Mouse (Mus musculus): ENCODE measurements around the gene Sys1. TPM values are rescaled to one million over a fixed set of nuclear protein-coding genes. Genes with fewer than 3 reads are reported as not detected.

Gene Sys1
- total RNA-seq, 2 experiments from 2014 or later, result 20.8 to 22.2 TPM

GRCm38 (mm10) chr2:164433278-164433895 is 23.4 kb upstream of the Sys1 start:
- DNase-seq (ENCODE audit: low spot score in 2 of 2), result no peak

- no peak for DNase-seq (ENCODE audit: low spot score in 2 of 2)
These were observed 22.1 kb upstream of the Sys1 start for GRCm38 (mm10) chr2:164434681-164435080.

DNA sequence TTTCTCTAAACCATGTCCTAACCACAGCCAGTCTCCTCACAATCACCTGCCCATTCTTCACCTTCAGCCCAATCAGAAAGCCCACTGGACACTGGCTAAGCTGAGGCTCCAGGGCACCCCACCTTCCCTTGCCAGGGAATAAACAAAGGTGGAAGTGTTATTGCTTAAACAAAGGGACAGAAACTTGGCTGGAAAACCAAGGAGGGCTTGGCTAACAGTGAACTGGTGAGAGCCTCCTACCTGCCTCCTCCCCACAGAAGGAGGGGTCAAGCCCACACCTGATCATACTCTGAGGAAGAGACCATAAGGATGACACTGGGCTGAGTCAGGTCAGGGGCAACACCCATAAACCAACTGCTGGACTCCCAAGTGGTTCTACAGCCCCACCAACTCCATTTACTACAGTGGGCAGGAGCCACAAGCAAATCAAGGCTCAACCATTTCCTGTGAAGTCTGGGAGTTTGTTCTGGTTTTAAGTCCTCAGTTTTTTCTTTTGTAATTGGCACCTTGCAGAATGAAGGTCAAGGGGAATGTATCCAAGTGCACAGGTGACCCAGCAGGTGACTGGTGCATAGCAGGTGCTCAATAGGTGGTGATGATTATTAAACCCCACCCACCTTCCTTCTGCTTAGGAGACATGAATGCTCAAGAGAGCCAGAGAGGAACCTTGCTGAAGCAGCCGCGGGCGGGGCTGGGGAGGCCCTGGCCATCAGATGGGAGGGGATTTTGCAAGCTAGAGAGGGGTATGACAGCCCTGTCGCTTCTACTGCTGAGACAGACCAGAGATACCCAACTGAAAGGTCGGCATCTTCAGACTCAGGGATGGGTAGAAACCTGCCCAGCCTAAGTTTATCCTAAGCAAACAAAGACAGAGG is 21.3 kb upstream of the Sys1 start:
- no peak for DNase-seq (ENCODE audit: low spot score in 2 of 2)

DNA sequence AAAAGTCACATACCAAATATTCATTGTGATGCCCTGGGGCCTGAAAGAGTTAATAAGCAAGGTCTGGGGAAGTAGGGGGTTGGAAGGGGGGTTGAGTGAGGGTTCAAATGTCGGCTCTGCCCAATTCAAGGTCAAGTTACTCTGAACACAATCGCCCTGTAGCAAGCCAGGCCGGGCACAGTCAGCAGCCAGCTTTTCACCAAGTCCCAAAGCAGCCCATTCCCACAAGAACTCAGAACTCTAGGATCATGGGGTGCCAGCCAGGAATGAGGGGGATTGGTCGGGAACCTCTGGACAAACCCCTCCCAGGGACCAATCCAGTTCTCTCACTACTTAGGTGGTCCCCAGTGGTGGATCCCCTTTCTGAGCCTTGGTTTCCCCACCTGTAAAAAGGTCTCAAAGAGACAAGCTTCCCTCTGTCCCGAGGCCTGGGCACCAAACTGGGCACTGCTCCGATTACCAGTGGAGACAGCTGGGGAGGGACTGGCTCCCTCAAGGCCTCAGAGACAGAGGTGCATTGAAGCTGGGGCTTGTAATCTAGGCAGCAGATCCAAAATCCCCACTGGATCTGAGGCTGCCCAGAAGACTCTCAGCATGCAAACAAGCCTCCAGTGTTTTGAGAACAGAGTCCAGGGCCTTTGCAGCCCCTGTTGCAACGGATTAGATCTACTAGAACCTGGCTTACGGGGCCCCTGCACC is 20.4 kb upstream of the Sys1 start:
- DNase-seq (ENCODE audit: low spot score in 2 of 2), result no peak

- DNase-seq (ENCODE audit: low spot score in 2 of 2), result peak in 1 of 2 experiments; percentile 32
These were observed 19.8 kb upstream of the Sys1 start for GRCm38 (mm10) chr2:164436961-164437360.

DNA sequence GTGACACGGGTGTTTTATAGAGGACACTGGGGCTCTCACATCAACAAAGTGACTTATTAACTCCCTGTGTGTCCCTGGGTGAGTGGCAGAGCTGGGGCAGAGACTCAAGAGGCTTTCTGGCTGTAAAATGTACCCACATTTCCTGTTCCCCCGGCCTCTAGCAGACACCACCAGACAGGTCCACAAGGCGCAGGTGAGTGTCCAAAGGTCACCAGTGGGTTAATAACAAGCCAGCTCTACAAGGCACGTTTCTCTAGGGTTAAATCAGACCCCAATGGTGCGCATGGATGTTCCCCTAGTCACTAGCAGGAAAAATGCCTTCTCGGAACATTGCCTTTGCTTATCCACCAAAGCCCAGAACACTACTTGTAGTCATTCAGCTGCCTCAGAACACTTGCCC is 19.1 kb upstream of the Sys1 start:
- no peak for DNase-seq (ENCODE audit: low spot score in 2 of 2)

DNA sequence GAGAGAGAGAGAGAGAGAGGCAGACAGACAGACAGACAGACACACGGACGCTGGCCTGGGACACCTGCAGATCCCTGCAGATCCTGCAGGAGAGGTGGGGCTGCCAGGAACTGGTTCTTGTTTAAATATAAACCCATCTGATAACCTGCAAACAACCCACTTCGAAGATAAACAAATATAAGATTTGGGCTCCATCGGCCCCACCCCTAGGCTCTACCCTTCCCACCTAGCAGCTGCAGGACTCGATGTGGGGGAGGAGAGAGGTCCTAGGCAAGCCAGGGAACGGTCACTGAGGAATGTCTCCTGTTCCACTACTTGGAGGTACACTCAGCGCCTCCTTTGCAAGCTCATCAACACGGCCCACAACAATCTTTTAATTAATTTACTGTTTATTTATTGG is 18.5 kb upstream of the Sys1 start:
- no peak for DNase-seq (ENCODE audit: low spot score in 2 of 2)

- no peak for DNase-seq (ENCODE audit: low spot score in 2 of 2)
These were observed 17.8 kb upstream of the Sys1 start for GRCm38 (mm10) chr2:164439001-164439421.

DNA sequence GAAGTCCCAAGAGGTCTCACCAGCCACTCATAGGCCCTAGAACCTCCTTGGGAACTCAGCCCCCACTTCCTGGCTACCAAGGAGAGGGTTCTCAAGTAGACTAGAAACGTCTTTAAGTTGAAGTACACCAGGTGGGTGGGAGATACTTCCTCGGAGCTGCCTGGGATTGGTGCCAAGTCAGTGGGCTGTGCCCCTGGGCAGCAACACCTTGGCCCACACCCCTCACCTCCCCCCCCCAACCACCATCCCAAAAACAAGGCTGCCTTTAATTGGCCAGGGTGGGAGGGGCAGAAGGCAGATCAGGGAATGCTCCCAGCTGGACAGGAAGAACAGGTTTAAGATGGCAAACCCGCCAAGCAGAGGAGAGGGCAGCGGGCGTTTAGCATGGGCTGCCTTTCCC is 16.4 kb upstream of the Sys1 start:
- DNase-seq (ENCODE audit: low spot score in 2 of 2), result no peak

GRCm38 (mm10) chr2:164441155-164441554 is 15.6 kb upstream of the Sys1 start:
- DNase-seq (ENCODE audit: low spot score in 2 of 2), result no peak

- no peak for DNase-seq (ENCODE audit: low spot score in 2 of 2)
These were observed 15.0 kb upstream of the Sys1 start for GRCm38 (mm10) chr2:164441731-164442130.

- DNase-seq (ENCODE audit: low spot score in 2 of 2), result peak in 1 of 2 experiments; percentile 59
These were observed 14.3 kb upstream of the Sys1 start for GRCm38 (mm10) chr2:164442315-164443050.

- peak; percentile 72 to 86 for DNase-seq (ENCODE audit: low spot score in 2 of 2)
These were observed 13.7 kb upstream of the Sys1 start for GRCm38 (mm10) chr2:164443051-164443437.

DNA sequence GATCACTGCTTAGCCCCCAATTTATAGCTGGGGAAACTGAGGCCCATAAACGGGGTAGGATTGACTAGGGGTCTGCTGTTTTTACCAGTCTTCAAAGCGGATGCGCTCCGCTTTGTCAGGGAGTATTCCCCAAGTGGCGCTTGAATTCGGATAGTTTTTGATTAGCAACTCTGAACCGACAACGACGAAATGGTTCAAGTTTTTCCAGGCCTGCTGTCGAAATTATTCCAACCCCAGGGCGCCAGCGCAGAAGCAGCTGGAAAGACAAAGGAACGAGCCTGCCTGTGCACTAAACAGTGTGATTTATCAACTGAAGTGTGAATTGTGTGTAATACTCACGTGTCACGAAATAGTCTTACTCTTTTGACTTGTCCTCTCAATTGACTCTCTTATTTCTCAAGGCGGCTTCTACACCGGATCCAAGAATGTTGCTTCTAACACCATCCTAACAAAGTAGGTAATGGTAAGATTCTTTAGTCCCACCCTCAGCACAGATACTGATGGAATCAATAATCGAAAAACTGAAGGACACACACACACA is 13.2 kb upstream of the Sys1 start, which contains the start of gene Sdc4:
Sdc4 (minus strand) TSS at position 428 of the 541 bp plus-strand sequence.
- no peak for DNase-seq (ENCODE audit: low spot score in 2 of 2)

- no peak for DNase-seq (ENCODE audit: low spot score in 2 of 2)
These were observed 12.1 kb upstream of the Sys1 start for GRCm38 (mm10) chr2:164444701-164445100.

- no peak for DNase-seq (ENCODE audit: low spot score in 2 of 2)
These were observed 11.2 kb upstream of the Sys1 start for GRCm38 (mm10) chr2:164445399-164446085.

- DNase-seq (ENCODE audit: low spot score in 2 of 2), result no peak
These were observed 10.7 kb upstream of the Sys1 start for GRCm38 (mm10) chr2:164446086-164446469.

DNA sequence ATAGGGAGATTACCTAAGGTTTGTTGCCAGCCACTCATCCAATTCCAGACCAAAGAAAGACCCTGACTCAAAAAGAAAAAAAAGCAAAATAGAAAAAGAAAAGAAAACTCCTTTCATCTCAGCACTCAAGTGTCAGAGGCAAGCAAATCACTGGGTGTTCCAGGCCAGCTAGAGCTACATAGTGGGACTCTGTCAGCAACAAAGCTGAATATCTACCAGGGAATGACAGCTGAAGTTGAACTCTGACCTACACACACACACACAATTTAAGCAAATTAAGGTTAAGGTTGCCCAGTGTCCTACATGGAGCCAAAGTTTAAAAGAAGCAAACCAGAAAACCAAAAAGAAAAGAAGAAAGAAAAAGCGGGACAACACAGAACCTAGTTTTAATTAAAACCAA is 8.6 kb upstream of the Sys1 start:
- no peak for DNase-seq (ENCODE audit: low spot score in 2 of 2)

DNA sequence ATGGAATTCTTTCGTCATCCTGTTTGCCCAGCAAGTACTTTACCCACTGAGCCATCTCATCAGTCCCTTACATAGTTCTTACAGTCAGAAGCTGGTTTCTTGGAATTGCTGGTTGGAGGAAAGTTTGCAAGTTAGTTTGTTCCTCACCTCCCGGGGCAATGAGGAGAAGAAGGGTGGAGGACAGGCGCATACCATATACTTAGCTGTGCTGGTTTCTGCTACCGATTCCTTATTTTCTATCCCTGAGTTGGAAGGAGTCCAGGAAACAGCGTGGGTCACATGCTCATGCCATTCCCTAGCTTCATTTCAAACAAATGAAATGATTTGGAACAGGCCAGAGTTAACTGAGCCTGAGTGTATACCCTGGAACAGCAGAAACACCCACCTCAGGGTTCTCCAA is 7.8 kb upstream of the Sys1 start:
- no peak for DNase-seq (ENCODE audit: low spot score in 2 of 2)

GRCm38 (mm10) chr2:164449341-164450042 is 7.3 kb upstream of the Sys1 start:
- DNase-seq (ENCODE audit: low spot score in 2 of 2), result no peak
